Mouse (Mus musculus) layer of hippocampus, adult 2 months (tissue): Measurements from ENCODE around the gene Akr1b8. TPM values are rescaled to one million over a fixed set of nuclear protein-coding genes. Genes with fewer than 3 reads are reported as not detected.
"Not testable (repeated sequence)": the region's sequence is repeated elsewhere in the genome, so short reads cannot be mapped to it uniquely, and the experiment has no call there.

Experiments
- DNase-seq, 2 experiments: peaks; one replicate each; pipeline ENCODE4 v3.0.0; 2022; ENCODE audit warnings: low spot score in 2 of 2
- H3K27ac ChIP-seq: fragments of 200-600 bp; 2 replicates; pipeline ENCODE4 v1.8.1; 2022
- H3K4me3 ChIP-seq: fragments of 200-600 bp; 2 replicates; pipeline ENCODE4 v1.8.1; 2022; ENCODE audit warnings: mild to moderate bottlenecking
- CTCF ChIP-seq: fragments of 200-600 bp; conservative IDR thresholded peaks from 2 replicates; pipeline ENCODE4 v1.8.1; 2022; ENCODE audit warnings: antibody characterized with exemption, mild to moderate bottlenecking, moderate library complexity
- total RNA-seq, 2 experiments: library from RNA; stranded (reverse); gene quantifications; 2 replicates each; pipeline ENCODE4 v1.2.3; 2021

Akr1b8 gene
- total RNA-seq, 2 experiments from 2014 or later, result 0.44 to 0.82 TPM

GRCm38 (mm10) chr6:34355841-34356240 lies 1.9 kb downstream of the Akr1b8 start:
- Histone ChIP-seq H3K4me3 (no peak overlapping the region), H3K27ac (no peak overlapping the region)
- TF ChIP-seq CTCF, result no peak
- no peak for DNase-seq

GRCm38 (mm10) chr6:34364217-34365136 lies 10.6 kb downstream of the Akr1b8 start:
- DNase-seq, result no peak
- no peak overlapping the region for H3K27ac ChIP-seq
- peak; percentile 58 for TF ChIP-seq CTCF
- H3K4me3 ChIP-seq, result no peak overlapping the region

- no peak overlapping the region for H3K4me3 ChIP-seq
- no peak for DNase-seq
- no peak overlapping the region for H3K27ac ChIP-seq
- no peak for TF ChIP-seq CTCF
Observed at GRCm38 (mm10) chr6:34367998-34368397, 14.1 kb downstream of the Akr1b8 start.

- H3K4me3 ChIP-seq, result no peak overlapping the region
- TF ChIP-seq CTCF, result no peak
- H3K27ac ChIP-seq, result no peak overlapping the region
- DNase-seq, result no peak
Observed at GRCm38 (mm10) chr6:34370081-34370480, 16.2 kb downstream of the Akr1b8 start.

- peak; percentile 89 for TF ChIP-seq CTCF
- H3K4me3 ChIP-seq, result no peak overlapping the region
- H3K27ac ChIP-seq, result no peak overlapping the region
- DNase-seq, result peak; percentile 63 to 86
Observed at GRCm38 (mm10) chr6:34371700-34372351, 17.9 kb downstream of the Akr1b8 start.

GRCm38 (mm10) chr6:34373841-34374240 lies 19.9 kb downstream of the Akr1b8 start:
- TF ChIP-seq CTCF, result no peak
- no peak for DNase-seq
- no peak overlapping the region for H3K27ac ChIP-seq
- H3K4me3 ChIP-seq, result no peak overlapping the region

- 0 out of 2 replicates have a peak, but pooled peaks have one; percentile 4 for TF ChIP-seq CTCF
- DNase-seq, H3K4me3 ChIP-seq, H3K27ac ChIP-seq: not testable (repeated sequence)
Observed at GRCm38 (mm10) chr6:34375888-34376287, 22.0 kb downstream of the Akr1b8 start.

GRCm38 (mm10) chr6:34383401-34383800 lies 29.5 kb downstream of the Akr1b8 start:
- DNase-seq, result no peak
- H3K27ac ChIP-seq, result peak overlapping the region; percentile 90; the same call in 1 of the 2 replicates
- H3K4me3 ChIP-seq, result peak overlapping the region; percentile 59; the same call in 1 of the 2 replicates
- TF ChIP-seq CTCF, result no peak

GRCm38 (mm10) chr6:34384110-34384661 lies 30.3 kb downstream of the Akr1b8 start, which contains the start of gene Akr1b10:
TSS of gene Akr1b10 (plus strand) at chr6:34384218.
- peak within 1 kb of the TSS; percentile 59 for H3K4me3 ChIP-seq
- TF ChIP-seq CTCF, result no peak
- peak; percentile 68 to 82 for DNase-seq
- H3K27ac ChIP-seq, result peak within 1 kb of the TSS; percentile 90

GRCm38 (mm10) chr6:34384701-34385370 lies 30.9 kb downstream of the Akr1b8 start:
- H3K4me3 ChIP-seq, result peak overlapping the region; percentile 59
- TF ChIP-seq CTCF, result no peak
- peak overlapping the region; percentile 90 for H3K27ac ChIP-seq
- peak; percentile 13 to 16 for DNase-seq

- no peak overlapping the region for H3K4me3 ChIP-seq
- H3K27ac ChIP-seq, result no peak overlapping the region
- DNase-seq, result no peak
- no peak for TF ChIP-seq CTCF
Observed at GRCm38 (mm10) chr6:34388420-34389156, 34.7 kb downstream of the Akr1b8 start.

GRCm38 (mm10) chr6:34395897-34396296 lies 42.0 kb downstream of the Akr1b8 start:
- no peak for TF ChIP-seq CTCF
- no peak overlapping the region for H3K27ac ChIP-seq
- H3K4me3 ChIP-seq, result no peak overlapping the region
- DNase-seq, result no peak
